Mouse (Mus musculus) T-helper 1 cell (primary cell): Measurements from ENCODE around the gene Smco3.

Experiments used
- in situ Hi-C: fragments of 300-600 bp; cut with MboI, MseI; formaldehyde crosslinking; loops from one replicate; pipeline ENCODE4 v1.15.1; 2025; ENCODE audit warnings: high pct_unique_total_duplicates

Gene Smco3

DNA sequence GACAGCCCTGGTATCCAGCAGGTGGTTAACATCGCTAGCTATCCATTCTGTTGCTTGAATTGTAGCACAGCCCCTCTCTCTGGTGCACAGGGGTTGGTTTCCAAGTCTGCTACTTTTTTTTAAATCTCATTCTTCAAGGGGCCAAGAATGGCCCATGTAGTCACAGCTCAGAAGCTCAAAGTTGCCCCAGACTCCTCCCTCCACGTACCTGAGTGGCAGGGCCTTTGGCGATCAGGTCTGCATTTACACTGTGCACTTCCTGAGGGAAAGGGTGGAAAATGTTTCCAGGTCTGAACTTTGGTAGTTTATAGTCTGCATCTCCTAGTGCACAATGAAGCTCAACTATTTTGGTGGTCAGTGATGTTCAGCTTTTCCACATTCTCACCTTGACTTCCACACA is 12.0 kb upstream of the Smco3 start:
- in situ Hi-C loops: loop anchor here (5.0 to 10.0 kb wide), 2 partner anchors 65 to 138 kb away; no protein-coding TSS in a partner anchor

DNA sequence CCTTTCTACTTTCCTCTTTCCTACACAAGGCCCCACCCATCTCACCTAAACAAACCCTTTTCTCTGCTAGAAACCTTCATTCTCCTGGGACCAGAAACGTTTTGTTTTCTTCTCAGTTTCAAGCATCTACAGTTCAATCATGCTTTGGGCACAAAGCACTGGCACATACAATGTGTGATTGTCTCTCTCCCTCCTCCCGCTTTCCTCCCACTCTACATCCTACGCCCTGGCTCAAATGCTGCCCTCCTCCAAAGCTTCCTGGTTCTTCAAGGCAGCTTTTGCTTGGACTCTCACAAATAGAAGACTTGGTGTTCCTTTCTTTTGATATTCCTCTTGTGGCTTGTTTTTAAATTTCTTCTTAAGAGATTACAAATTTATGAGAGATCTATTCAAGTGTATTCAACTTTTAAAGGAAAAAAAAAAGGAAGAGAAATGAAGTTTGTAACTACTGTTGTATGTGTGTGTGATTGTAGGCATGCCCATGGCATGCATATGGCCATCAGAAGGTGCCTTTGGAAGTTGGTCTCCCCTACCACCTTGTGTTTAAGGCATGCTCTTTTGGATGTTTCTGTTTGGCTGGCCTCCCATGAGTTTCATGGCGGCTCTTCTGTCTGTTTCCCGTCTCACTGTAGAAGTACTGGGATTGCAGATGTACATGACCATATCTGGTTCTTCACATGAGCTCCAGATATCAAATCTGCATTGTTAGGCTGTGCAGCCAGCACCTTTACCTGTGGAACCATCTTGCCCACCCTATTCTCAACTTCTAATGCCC is 10.6 kb upstream of the Smco3 start:
- in situ Hi-C loops: loop anchor here (5.0 to 10.0 kb wide), 2 partner anchors 66 to 139 kb away; no protein-coding TSS in a partner anchor

DNA sequence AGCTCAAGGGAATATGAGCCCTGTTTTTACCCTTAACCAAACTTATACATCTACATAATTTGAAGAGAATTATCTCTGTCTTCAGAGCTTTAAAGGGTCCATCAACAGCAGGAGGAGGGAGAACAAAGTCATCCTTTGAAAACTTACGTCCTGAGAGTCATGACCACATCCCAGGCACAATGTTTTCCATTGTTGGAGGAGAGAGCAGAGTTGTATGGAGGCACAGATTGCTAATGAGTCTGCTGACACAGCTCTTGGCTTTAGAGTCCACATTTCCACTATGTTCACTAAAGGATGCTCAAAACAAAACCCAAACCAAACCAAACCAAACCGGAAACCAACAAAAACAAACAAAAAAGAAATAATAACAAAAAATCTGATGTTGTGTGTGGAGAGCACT is 9.7 kb upstream of the Smco3 start:
- in situ Hi-C loops: loop anchor here (5.0 to 10.0 kb wide), 2 partner anchors 67 to 140 kb away; no protein-coding TSS in a partner anchor

DNA sequence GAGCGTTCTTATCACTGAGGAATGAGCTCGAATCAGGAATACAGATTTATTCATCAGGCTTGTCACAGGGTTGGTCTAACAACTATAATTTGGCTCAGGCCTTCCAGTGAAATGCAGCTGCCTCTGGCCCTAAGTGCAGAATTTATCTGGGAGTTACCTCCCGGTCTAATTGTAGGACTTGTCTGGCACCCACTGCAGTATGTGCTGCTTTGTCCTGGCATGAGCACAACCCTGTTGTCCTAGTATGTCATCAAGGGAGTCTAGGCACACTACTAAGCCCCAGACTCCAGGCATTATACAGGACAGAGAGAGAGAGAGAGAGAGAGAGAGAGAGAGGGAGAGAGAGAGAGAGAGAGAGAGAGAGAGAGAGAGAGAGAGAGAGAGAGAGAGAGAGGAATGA is 2.1 kb upstream of the Smco3 start:
- in situ Hi-C loops: no loop called here

DNA sequence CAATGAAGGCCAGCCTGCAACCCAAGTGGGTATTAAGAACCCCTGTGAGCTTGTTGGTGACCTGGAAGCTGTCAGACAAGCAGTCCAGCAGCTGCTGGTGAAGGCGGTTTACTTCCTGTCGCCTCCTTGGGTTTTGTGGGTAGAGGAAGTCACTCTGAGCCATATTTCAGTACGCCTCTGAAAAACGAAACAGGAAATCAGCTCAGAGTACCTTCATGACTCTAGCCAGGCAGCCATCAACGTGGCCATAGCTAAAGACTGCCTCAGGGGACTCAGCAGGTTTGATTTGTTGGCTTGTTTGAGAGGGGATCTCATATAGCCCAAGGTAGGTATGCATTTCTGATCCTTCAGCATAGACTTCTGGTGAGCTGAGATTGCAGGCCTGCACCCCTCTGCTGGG is 3.5 kb downstream of the Smco3 start:
- in situ Hi-C loops: no loop called here

DNA sequence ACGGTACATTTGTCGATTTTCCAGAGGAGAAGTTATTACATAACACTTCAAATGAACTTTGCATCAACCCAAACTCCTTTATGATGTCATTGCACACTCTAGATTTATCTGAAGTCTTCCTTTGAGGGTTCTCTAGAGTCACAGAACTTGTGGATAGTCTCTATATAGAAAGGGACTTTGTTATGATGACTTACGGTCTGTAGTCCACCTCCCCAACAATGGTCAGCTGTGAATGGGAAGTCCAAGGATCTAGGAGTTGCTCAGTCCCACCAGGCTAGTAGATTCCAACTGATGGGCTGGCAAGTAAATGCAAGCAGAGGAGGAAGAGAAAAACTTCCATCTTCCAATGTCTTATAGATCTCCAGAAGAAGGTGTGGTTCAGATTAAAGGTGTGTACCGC is 6.6 kb downstream of the Smco3 start:
- in situ Hi-C loops: no loop called here

DNA sequence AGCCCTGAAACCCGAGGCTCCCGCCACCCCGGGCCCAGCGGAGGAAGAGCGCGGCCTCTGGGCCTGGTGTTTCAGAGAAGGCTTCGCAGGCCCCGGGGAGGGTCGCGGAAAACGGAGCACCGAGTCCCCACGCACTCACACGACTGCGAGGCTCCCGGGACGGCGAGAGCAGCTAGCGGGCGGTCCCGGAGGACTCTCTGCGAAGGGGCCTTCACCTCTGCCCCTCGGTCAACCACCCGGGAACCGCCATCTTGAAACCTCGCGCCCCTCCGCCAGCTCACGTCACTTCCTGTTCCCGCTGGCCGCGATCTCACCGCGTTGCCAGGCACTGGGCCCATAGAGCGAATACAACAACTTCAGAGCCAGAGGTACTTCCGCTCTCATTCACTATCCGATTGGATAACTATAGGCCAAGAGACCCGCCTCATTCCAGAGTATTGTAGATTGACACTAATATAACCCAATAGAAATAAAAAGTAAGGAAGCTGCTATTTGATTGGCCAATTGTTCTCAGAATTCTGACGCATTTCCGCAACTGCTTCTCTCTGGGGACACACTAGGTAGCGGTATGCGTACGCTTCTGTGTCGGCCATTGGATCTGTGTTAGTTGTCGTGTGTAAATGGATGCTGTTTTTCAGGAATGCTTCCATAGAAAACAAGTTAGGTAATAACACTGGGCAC is 7.2 kb downstream of the Smco3 start, which contains the start of gene Wbp11:
Gene Wbp11, minus strand, starts transcription at position 353 of the 681 bp plus-strand sequence.
- in situ Hi-C loops: no loop called here

DNA sequence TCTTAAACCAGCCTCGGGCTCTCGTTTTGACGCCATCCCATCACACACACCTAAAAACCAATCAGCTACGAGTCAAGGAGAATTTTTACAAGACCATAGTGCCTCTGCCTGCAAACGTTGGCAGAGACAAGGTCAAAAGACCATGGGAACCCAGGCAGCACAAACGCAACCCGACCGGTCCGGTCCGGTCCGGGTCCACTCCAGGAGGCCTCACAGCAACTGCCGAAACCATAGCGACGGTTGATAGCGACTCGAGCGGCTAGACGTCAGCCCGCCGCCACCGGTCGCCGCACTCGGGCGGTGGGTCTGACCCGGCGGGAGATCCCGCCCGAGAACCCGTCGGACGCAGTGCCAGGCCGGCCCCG is 7.8 kb downstream of the Smco3 start, which contains the start of gene BC049715:
Gene BC049715, plus strand, starts transcription at position 111 of the 365 bp plus-strand sequence.
- in situ Hi-C loops: no loop called here

DNA sequence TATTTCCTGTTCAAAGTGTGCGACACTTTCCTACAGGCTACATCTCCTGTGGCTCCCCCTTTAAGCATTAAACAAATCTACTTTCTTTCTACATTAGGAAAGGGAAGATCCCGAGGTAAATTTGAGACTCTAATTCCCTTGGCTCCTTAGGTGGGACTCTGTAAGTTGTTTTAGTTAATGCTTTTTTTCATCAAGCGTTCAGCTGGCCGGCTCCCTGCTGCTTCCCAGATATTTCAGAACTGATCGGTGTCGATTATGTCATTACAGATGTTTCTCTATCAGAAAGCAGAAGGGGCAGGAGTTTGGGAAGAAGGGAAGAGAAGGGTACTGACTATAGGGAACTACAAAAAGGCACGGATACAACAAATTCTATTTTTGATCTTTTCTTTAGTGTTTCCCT is 8.1 kb downstream of the Smco3 start:
- in situ Hi-C loops: no loop called here

DNA sequence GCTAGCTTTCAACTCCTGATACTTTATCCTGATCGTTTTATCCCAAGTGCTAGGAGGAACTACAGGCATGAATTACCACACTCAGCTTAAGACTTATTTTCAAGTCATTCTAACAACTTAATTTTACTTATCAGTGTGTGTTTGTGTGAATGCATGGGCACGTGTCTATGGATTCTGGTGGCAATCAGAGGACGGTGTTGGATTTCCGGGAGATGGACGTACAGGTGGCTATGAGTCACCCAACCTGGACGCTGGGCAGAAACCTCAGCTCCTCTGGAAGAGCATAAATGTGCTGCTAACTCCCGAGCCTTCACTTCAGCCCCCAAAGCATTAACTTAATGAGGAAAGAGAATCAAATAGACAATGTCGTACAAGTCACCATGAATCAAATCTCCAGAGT is 10.3 kb downstream of the Smco3 start:
- in situ Hi-C loops: no loop called here

DNA sequence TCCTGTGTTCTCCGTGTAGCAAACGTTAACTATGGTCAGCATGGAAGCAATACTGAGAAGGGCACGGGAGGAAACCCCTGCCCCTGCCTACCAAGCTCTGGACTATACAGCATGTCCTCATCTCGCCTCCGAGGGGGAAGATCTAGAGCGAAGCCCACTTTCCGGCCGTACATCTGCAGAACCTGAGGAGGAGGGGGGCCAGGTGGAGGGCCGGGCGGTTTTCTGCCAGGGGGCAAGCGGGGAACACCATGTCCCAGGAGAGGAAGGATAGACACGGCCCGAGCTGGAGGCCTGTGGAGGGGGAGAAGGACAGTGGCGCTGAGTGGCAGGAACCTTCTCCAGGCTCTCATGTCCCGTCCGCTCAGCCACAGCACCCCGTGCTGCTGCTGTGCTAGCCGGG is 14.2 kb downstream of the Smco3 start:
- in situ Hi-C loops: no loop called here

DNA sequence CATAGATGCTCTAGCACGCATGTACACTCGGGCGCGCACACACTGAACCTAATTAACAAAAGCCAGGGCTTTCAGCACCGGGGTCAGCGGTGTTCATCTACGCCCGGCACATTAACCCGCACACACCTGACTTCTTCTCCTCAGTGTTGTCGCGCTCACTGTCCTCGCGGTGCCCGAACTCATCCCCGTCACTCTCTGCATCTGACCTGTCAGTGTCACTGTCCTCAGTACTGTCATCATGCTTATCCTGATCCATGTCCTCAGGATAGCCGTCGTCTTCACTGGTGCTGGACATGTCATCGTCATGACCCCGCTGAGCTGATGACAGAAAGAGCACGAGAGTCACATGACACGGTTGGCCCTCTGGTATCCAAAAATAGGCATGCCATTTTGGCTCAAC is 14.9 kb downstream of the Smco3 start:
- in situ Hi-C loops: no loop called here

DNA sequence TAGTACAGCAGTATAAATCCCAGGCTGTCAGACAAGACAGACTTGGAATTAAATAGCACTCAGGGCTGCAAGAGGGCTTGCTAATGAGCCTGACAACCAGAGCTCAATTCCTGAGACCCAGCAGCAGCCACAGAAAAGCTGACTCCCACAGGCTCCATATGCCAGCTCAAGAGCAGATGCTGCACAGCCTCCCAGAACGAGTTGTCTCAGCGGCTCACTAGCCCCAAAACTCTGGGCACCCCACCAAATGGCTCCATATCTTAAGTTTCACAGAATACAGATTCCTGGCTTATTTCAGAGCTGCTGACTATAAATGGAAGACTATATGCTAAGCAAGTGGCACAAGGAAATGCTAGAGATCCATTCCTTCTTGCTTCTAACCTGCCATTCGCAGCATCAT is 17.7 kb downstream of the Smco3 start:
- in situ Hi-C loops: no loop called here

DNA sequence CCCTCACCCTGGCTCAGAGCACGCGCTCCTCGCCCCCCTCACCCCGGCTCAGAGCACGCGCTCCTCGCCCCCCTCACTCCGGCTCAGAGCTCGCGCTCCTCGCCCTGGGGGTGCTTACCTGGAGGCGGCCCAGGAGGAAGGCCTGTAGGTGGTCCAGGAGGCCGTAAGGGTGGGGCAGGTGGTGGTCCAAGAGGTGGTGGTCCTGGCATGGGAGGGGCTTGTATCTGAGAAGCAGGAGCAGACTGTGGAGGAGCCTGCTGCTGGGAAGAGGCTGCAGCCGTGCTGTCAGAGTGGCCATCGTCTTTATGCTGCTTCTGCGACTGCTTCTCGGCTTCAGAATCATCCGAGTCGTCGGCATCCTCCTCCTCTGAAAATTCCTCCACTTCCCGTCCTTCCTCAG is 18.4 kb downstream of the Smco3 start:
- in situ Hi-C loops: no loop called here

DNA sequence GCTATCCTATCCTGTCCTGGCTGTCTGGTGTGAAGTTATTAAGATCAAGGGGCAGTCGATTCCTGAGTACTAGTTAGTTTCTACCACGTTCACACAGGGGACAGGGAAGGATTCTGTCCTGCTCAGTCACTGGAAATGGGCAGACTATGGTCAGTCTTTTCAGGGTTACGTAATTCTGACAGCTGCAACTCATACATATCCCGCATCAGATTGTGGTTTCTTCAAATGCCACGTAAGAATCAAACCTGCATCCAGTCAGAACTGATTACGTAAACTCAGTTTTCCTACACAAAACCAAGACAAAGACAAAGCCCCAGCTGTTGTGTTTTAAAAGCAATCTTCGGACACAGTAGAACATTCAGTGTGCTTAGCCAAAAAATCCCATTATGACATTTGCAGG is 19.9 kb downstream of the Smco3 start:
- in situ Hi-C loops: no loop called here

DNA sequence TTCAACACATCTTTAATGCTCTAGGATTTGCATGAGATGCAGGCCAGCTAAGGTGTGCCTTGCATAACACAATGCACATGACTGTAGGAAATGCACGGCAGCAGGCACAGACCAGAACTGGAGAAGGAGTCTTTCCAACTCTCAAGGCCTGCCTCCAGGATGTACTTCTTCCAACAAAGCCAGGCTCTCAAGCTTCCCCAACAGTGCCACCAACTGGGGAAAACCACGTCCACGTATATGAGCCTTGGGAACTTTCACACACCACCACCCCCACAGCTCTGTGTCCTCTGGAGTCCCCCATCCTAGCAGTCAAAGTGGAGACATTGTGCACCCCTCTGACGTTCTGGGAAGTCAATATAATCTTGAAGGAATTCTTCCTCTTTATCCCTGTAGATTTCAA is 22.1 kb downstream of the Smco3 start:
- in situ Hi-C loops: loop anchor here (5.0 kb wide), 1 partner anchor 934 kb away; no protein-coding TSS in a partner anchor

DNA sequence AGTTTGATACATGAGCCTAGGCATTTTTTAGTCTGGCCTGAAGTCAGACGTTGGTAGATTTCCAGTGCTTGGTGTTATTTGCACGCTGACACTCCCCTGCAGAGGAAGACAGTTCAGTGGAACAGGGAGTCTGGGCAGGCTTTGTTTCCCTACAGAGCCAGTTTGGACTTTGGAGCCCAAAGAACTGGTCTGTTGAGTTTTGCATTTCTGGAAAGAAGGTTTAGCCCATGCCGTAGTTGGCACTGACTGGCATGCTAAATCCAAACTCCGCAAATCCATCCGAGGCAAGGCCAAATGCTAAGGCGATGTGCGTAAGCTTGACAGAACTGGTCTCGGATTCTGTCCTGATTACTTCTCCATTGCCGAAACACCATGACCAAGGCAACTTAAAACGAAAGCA is 24.1 kb downstream of the Smco3 start:
- in situ Hi-C loops: loop anchor here (5.0 kb wide), 1 partner anchor 936 kb away; no protein-coding TSS in a partner anchor

DNA sequence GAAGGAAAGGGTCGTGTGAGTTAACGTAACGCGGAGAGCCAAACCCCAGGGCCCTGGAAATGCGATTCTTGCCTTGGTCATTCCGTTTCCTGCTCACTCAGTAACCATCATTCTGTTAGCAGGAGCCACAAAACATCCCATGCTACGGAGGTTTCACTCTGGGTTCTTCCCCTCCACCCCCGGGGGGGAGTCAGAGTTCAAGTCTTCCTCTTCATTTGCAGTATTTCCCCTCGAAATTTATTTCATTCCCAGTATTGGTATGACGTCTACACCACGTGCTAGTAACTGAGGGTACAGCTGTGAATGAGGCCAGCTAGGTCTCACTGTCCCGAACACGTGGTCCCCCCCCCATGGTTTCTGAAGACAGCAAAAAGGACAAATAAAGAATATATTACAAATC is 25.6 kb downstream of the Smco3 start:
- in situ Hi-C loops: loop anchor here (5.0 kb wide), 1 partner anchor 938 kb away; no protein-coding TSS in a partner anchor

DNA sequence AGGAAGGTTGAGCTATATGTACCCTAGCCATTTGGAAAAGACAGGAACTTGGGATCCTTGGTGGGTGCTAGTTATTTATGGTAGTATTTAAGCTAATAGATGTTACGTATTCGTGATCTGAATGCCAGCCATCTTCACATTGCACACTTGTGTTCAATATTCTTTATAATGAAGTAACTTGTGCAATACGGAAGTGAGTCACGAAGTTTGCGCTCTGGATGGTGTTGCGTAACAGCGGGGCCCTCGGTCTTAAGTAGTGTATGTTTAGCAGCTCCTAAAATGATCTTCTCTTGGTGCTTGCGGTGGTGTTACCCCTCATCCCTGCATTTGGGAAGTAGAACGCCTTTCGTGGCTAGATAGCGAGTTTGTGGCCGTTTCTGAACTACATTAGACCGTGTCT is 26.2 kb downstream of the Smco3 start:
- in situ Hi-C loops: no loop called here

DNA sequence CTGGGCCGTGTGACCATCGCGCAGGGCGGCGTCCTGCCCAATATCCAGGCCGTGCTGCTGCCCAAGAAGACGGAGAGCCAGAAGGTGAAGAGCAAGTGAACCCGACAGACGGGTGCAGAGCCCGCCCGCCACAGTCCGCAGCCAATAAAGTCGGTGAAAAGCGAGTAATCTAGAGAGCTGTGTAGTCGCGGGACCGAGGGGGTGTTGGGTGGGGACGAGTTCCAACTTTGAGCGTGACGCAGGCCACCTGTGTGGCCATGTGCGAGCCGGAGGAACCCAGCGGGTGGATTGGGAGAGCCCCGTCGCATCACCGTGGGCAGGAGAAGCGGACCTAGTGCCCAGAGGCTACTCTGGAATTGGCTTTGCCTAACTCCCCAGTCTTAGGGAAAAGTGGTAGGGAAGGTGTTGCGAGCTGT is 26.6 kb downstream of the Smco3 start:
- in situ Hi-C loops: no loop called here

DNA sequence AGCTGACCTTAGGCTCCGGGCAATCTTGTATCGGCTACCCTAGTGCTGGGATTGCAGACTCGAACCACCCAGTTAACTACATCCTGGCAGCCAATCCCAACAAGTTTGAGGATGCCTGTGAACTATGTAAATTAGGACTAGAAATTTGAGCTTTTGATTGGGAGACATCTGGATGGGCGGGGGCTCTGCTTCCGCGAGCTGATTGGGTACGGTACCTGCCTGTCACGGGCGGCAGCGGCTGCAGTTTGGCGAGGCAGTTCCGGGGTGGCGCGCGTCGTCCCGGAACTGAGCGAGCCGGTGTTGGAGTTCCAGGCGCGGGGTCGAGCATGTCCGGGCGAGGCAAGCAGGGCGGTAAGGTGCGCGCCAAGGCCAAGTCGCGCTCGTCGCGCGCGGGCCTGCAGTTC is 27.2 kb downstream of the Smco3 start, which contains the start of gene H2afj:
Gene H2afj, plus strand, starts transcription at position 231 of the 404 bp plus-strand sequence.
- in situ Hi-C loops: no loop called here

DNA sequence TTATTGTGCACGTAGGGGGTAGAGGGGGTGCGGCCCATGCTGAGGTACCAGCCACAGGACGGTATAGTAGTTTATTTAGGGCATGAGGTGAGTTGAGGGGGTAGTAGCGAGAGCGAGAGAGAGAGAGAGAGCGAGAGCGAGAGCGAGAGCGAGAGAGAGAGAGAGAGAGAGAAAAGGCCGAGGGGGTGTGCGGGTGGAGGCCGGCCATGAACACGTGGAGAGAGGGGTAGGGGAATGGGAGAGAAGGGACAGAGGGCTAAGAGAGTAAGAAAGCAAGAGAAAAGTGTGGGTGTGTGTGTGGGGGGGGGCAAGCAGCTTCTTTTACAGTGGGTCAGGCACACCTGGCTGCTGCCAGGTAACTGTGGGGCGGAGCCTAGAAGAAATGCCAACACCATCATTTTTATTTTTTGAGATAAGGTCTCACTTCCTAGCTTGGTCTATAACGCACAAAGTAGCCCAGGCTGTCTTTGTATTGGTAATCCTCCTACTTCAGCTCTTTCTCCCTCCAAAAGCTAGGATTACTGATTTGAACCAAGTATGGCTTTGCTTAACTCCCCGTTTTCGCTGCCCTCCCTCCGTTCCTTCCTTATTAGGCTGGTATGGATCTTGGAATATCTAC is 27.7 kb downstream of the Smco3 start:
- in situ Hi-C loops: no loop called here
